Mouse (Mus musculus): ENCODE measurements at regions not wholly inside any gene's neighbourhood (a gene's known extent, or its start where the extent isn't known, plus 50 kb on each side); places are given as distances from the start of the nearest gene placed in this dataset.

- no peak for DNase-seq
These were observed 246.0 kb downstream of the Ttll7 start for GRCm38 (mm10) chr3:147098065-147098580.

GRCm38 (mm10) chr3:147098611-147099010 lies 246.4 kb downstream of the Ttll7 start:
- no peak for DNase-seq

- no peak for DNase-seq
These were observed 247.1 kb downstream of the Ttll7 start for GRCm38 (mm10) chr3:147099143-147099713.

GRCm38 (mm10) chr3:147101053-147101764 lies 249.0 kb downstream of the Ttll7 start:
- no peak for DNase-seq

- no peak for DNase-seq
These were observed 249.6 kb downstream of the Ttll7 start for GRCm38 (mm10) chr3:147101765-147102113.

- no peak for DNase-seq
These were observed 251.3 kb downstream of the Ttll7 start for GRCm38 (mm10) chr3:147103428-147103827.

GRCm38 (mm10) chr3:147117609-147118008 lies 265.4 kb downstream of the Ttll7 start:
- DNase-seq = no peak

- DNase-seq = no peak
These were observed 265.9 kb downstream of the Ttll7 start for GRCm38 (mm10) chr3:147118092-147118491.

- DNase-seq = no peak
These were observed 266.5 kb downstream of the Ttll7 start for GRCm38 (mm10) chr3:147118622-147119021.

GRCm38 (mm10) chr3:147121826-147122225 lies 269.7 kb downstream of the Ttll7 start:
- DNase-seq = no peak

- no peak for DNase-seq
These were observed 275.6 kb downstream of the Ttll7 start for GRCm38 (mm10) chr3:147127740-147128139.

- DNase-seq = no peak
These were observed 280.7 kb downstream of the Ttll7 start for GRCm38 (mm10) chr3:147132830-147133229.

GRCm38 (mm10) chr3:147133408-147133807 lies 281.2 kb downstream of the Ttll7 start:
- DNase-seq = no peak

GRCm38 (mm10) chr3:147140414-147140813 lies 288.2 kb downstream of the Ttll7 start:
- no peak for DNase-seq

- no peak for DNase-seq
These were observed 301.3 kb downstream of the Ttll7 start for GRCm38 (mm10) chr3:147153456-147153855.

- DNase-seq = no peak
These were observed 301.8 kb downstream of the Ttll7 start for GRCm38 (mm10) chr3:147153998-147154397.

- DNase-seq = peak; percentile 9
These were observed 311.0 kb downstream of the Ttll7 start for GRCm38 (mm10) chr3:147163126-147163525.

GRCm38 (mm10) chr3:147163540-147163939 lies 311.4 kb downstream of the Ttll7 start:
- DNase-seq = no peak

- no peak for DNase-seq
These were observed 312.8 kb downstream of the Ttll7 start for GRCm38 (mm10) chr3:147164931-147165330.

- no peak for DNase-seq
These were observed 314.4 kb downstream of the Ttll7 start for GRCm38 (mm10) chr3:147166555-147166954.

- DNase-seq = no peak
These were observed 317.0 kb downstream of the Ttll7 start for GRCm38 (mm10) chr3:147169215-147169614.

- DNase-seq = no peak
These were observed 317.9 kb downstream of the Ttll7 start for GRCm38 (mm10) chr3:147170106-147170505.

GRCm38 (mm10) chr3:147178746-147179145 lies 326.6 kb downstream of the Ttll7 start:
- DNase-seq = no peak

- no peak for DNase-seq
These were observed 328.5 kb downstream of the Ttll7 start for GRCm38 (mm10) chr3:147180711-147181110.
